Mouse (Mus musculus) urinary bladder, postnatal 4 days (tissue): ENCODE results near the gene Serpina3j.
"Not testable (repeated sequence)": the region's sequence is repeated elsewhere in the genome, so short reads cannot be mapped to it uniquely, and the experiment has no call there.

ENCODE experiments used
- DNase-seq, 2 experiments: peaks; one replicate each; pipeline ENCODE4 v3.0.0; 2021 to 2022; ENCODE audit warnings: low spot score in 2 of 2

Gene Serpina3j

GRCm38 (mm10) chr12:104314253-104314652 is at the start of gene Serpina3j:
TSS of gene Serpina3j (plus strand) at chr12:104314553.
- no peak for DNase-seq

- DNase-seq, result no peak
Observed at GRCm38 (mm10) chr12:104266374-104266773, 48.0 kb upstream of the Serpina3j start.

- no peak for DNase-seq
Observed at GRCm38 (mm10) chr12:104278216-104279055, 35.9 kb upstream of the Serpina3j start.

- no peak for DNase-seq
Observed at GRCm38 (mm10) chr12:104279056-104279435, 35.3 kb upstream of the Serpina3j start.

GRCm38 (mm10) chr12:104283380-104283779 is 31.0 kb upstream of the Serpina3j start:
- DNase-seq, result no peak

GRCm38 (mm10) chr12:104288336-104288735 is 26.0 kb upstream of the Serpina3j start:
- DNase-seq, result no peak

GRCm38 (mm10) chr12:104289872-104290271 is 24.5 kb upstream of the Serpina3j start:
- no peak for DNase-seq

GRCm38 (mm10) chr12:104293963-104294362 is 20.4 kb upstream of the Serpina3j start:
- no peak for DNase-seq

GRCm38 (mm10) chr12:104298049-104298448 is 16.3 kb upstream of the Serpina3j start:
- no peak for DNase-seq

- DNase-seq, result no peak
Observed at GRCm38 (mm10) chr12:104305991-104306390, 8.4 kb upstream of the Serpina3j start.

GRCm38 (mm10) chr12:104322454-104322853 is 8.1 kb downstream of the Serpina3j start:
- peak in 1 of 2 experiments; percentile 8 for DNase-seq

GRCm38 (mm10) chr12:104331701-104332100 is 17.3 kb downstream of the Serpina3j start:
- peak in 1 of 2 experiments; percentile 2 for DNase-seq

- not testable (repeated sequence) for DNase-seq
Observed at GRCm38 (mm10) chr12:104336873-104337272, 22.5 kb downstream of the Serpina3j start.

GRCm38 (mm10) chr12:104338226-104338625 is 23.9 kb downstream of the Serpina3j start, which contains the start of the genes Serpina3k and Serpina3m:
TSS of gene Serpina3k (plus strand) at chr12:104338486.
TSS of gene Serpina3m (plus strand) at chr12:104338486.
- not testable (repeated sequence) for DNase-seq

GRCm38 (mm10) chr12:104338705-104339104 is 24.4 kb downstream of the Serpina3j start:
- no peak for DNase-seq

GRCm38 (mm10) chr12:104342489-104342888 is 28.1 kb downstream of the Serpina3j start:
- DNase-seq, result not testable (repeated sequence)

- peak in 1 of 2 experiments; percentile 42 for DNase-seq
Observed at GRCm38 (mm10) chr12:104345181-104345580, 30.8 kb downstream of the Serpina3j start.

- DNase-seq, result peak; percentile 12 to 54
Observed at GRCm38 (mm10) chr12:104345707-104346106, 31.4 kb downstream of the Serpina3j start.

- peak in 1 of 2 experiments; percentile 14 for DNase-seq
Observed at GRCm38 (mm10) chr12:104347091-104347490, 32.7 kb downstream of the Serpina3j start.

GRCm38 (mm10) chr12:104351812-104352211 is 37.5 kb downstream of the Serpina3j start:
- not testable (repeated sequence) for DNase-seq

- no peak for DNase-seq
Observed at GRCm38 (mm10) chr12:104356006-104356405, 41.7 kb downstream of the Serpina3j start.

- DNase-seq, result no peak
Observed at GRCm38 (mm10) chr12:104369986-104370385, 55.6 kb downstream of the Serpina3j start.
